In genomic region chr7:73890466-73890865, GRCm38 (mm10) we compare ENCODE assay signal across 14 mouse cellular contexts.
"Had no signal": no experiment of that assay in that cellular context is flagged by ENCODE, and none has a peak within 500 bp of the region (broad histone marks: within the 10 kb centered on the region; RNA-seq: fewer than 3 reads in every experiment).

No protein-coding gene starts in this region.

- H3K4me2 ChIP-seq: limb, embryonic 12.5 days; liver, embryonic 13.5 days; neural tube, embryonic 13.5 days had no signal

- H3K9me3 ChIP-seq: limb, embryonic 12.5 days; liver, embryonic 13.5 days; neural tube, embryonic 13.5 days had no signal

- H3K4me3 ChIP-seq: limb, embryonic 12.5 days; liver, embryonic 13.5 days; neural tube, embryonic 13.5 days had no signal

- H3K9ac ChIP-seq: limb, embryonic 12.5 days; liver, embryonic 13.5 days; liver, postnatal 0 days; neural tube, embryonic 13.5 days had no signal

- ATAC-seq: intestine, postnatal 0 days; liver, postnatal 0 days had no signal

- H3K36me3 ChIP-seq: limb, embryonic 12.5 days; liver, embryonic 13.5 days; neural tube, embryonic 13.5 days had no signal

- H3K27me3 ChIP-seq: limb, embryonic 12.5 days; liver, embryonic 13.5 days; neural tube, embryonic 13.5 days had no signal

- DNase-seq: kidney, adult 8-10 months; kidney, postnatal 25 days; layer of hippocampus, adult 9-11 months; layer of hippocampus, postnatal 36 days; liver; liver, embryonic 13.5 days; liver, postnatal 0 days; right cerebral cortex, postnatal 4 days; spleen, adult 18-20 months; thymus, adult 18-20 months; thymus, postnatal 14 days had no signal

- H3K4me1 ChIP-seq: liver, embryonic 13.5 days had no signal

- H3K27ac ChIP-seq: limb, embryonic 12.5 days; liver, embryonic 13.5 days; neural tube, embryonic 13.5 days had no signal
